Mouse (Mus musculus): Measurements from ENCODE around the gene Map3k3. TPM values are rescaled to one million over a fixed set of nuclear protein-coding genes. Genes with fewer than 3 reads are reported as not detected.

Map3k3 gene
- polyA plus RNA-seq, 1 experiment from 2014 or later: 15.1 TPM

Other genes with a start within 250 kb of the Map3k3 start
- 42.6 and 42.7 TPM in 2 replicates for gene Cyb561, start 131.3 kb upstream of the Map3k3 start, polyA plus RNA-seq (2015; fragmentation: Nextera tagmentation; extraction: Ambion mirVana)
- 2.4 and 2.5 TPM in 2 replicates for gene Ace, start 116.7 kb upstream of the Map3k3 start, polyA plus RNA-seq (2015; fragmentation: Nextera tagmentation; extraction: Ambion mirVana)
- gene Ace3, start 89.9 kb upstream of the Map3k3 start, polyA plus RNA-seq (2015; fragmentation: Nextera tagmentation; extraction: Ambion mirVana): 0.08 TPM in 1 of 2 replicates, not detected in the other
- 1.7 and 2.3 TPM in 2 replicates for gene Kcnh6, start 76.5 kb upstream of the Map3k3 start, polyA plus RNA-seq (2015; fragmentation: Nextera tagmentation; extraction: Ambion mirVana)
- 117 and 123 TPM in 2 replicates for gene Dcaf7, start 47.7 kb upstream of the Map3k3 start, polyA plus RNA-seq (2015; fragmentation: Nextera tagmentation; extraction: Ambion mirVana)
- gene Taco1, start 18.6 kb upstream of the Map3k3 start, polyA plus RNA-seq (2015; fragmentation: Nextera tagmentation; extraction: Ambion mirVana): 8.1 and 8.4 TPM in 2 replicates
- gene Gm10840, start 76.2 kb downstream of the Map3k3 start, polyA plus RNA-seq (2015; fragmentation: Nextera tagmentation; extraction: Ambion mirVana): not detected in 2 replicates
- 197 and 211 TPM in 2 replicates for gene Limd2, start 76.2 kb downstream of the Map3k3 start, polyA plus RNA-seq (2015; fragmentation: Nextera tagmentation; extraction: Ambion mirVana)
- gene Strada, start 117.6 kb downstream of the Map3k3 start, polyA plus RNA-seq (2015; fragmentation: Nextera tagmentation; extraction: Ambion mirVana): 31.2 and 34.2 TPM in 2 replicates
- gene Ccdc47, start 131.7 kb downstream of the Map3k3 start, polyA plus RNA-seq (2015; fragmentation: Nextera tagmentation; extraction: Ambion mirVana): 97.0 and 106 TPM in 2 replicates
- gene Ddx42, start 132.3 kb downstream of the Map3k3 start, polyA plus RNA-seq (2015; fragmentation: Nextera tagmentation; extraction: Ambion mirVana): 92.0 and 96.2 TPM in 2 replicates
- gene Ftsj3, start 171.5 kb downstream of the Map3k3 start, polyA plus RNA-seq (2015; fragmentation: Nextera tagmentation; extraction: Ambion mirVana): 37.4 and 38.3 TPM in 2 replicates
- gene Psmc5, start 171.5 kb downstream of the Map3k3 start, polyA plus RNA-seq (2015; fragmentation: Nextera tagmentation; extraction: Ambion mirVana): 339 and 341 TPM in 2 replicates
- 14.3 and 16.0 TPM in 2 replicates for gene Smarcd2, start 188.4 kb downstream of the Map3k3 start, polyA plus RNA-seq (2015; fragmentation: Nextera tagmentation; extraction: Ambion mirVana)
- 0.12 and 0.21 TPM in 2 replicates for gene Tcam1, start 192.1 kb downstream of the Map3k3 start, polyA plus RNA-seq (2015; fragmentation: Nextera tagmentation; extraction: Ambion mirVana)
- gene Gh, start 217.3 kb downstream of the Map3k3 start, polyA plus RNA-seq (2015; fragmentation: Nextera tagmentation; extraction: Ambion mirVana): not detected in 2 replicates
- 1.2 and 1.4 TPM in 2 replicates for gene Cd79b, start 230.1 kb downstream of the Map3k3 start, polyA plus RNA-seq (2015; fragmentation: Nextera tagmentation; extraction: Ambion mirVana)

All from hindbrain, embryonic 13.5 days (tissue).